Mouse (Mus musculus): ENCODE results near the gene Prpf3. TPM values are rescaled to one million over a fixed set of nuclear protein-coding genes. Genes with fewer than 3 reads are reported as not detected.
A peak's percentile ranks its signal among the peaks of the same experiment; 100 is the strongest.

Gene Prpf3
- polyA plus RNA-seq, 1 experiment from 2014 or later: 33.7 TPM

- no peaks in the 10 kb centered on the region for H3K27me3 ChIP-seq (ENCODE audit: control insufficient read depth, insufficient read depth, low read length)
- H3K27ac ChIP-seq (replicated peaks in 1 of 2; ENCODE audit: control insufficient read depth in 1 of 2, insufficient read depth in 1 of 2, low read depth in 2 of 2, low read length in 2 of 2): no peak overlapping the region
- peaks cover 96% of the 10 kb centered on the region for H3K36me3 ChIP-seq (ENCODE audit: control insufficient read depth, insufficient read depth, low read length)
- no peaks in the 10 kb centered on the region for H3K9me3 ChIP-seq (ENCODE audit: control insufficient read depth, low read length)
- no peak overlapping the region for H3K9ac ChIP-seq (ENCODE audit: low read length)
- no peak overlapping the region for H3K4me2 ChIP-seq (ENCODE audit: low read length)
- H3K4me1 ChIP-seq (ENCODE audit: control insufficient read depth in 2 of 2, insufficient read depth in 2 of 2, low read length in 2 of 2): no peaks in the 10 kb centered on the region
- ATAC-seq (ENCODE audit: insufficient number of reproducible peaks, insufficient read depth, low FRiP score, low read depth): no peak
- no peak overlapping the region for H3K4me3 ChIP-seq (ENCODE audit: control insufficient read depth in 1 of 2, insufficient read depth in 1 of 2, low read depth in 1 of 2, low read length in 2 of 2)
- 94% methylated on average over 3 of the region's 3 CpGs for WGBS
These were observed 13.0 kb downstream of the Prpf3 start for GRCm38 (mm10) chr3:95842503-95843214.

- no peaks in the 10 kb centered on the region for H3K9me3 ChIP-seq (ENCODE audit: control insufficient read depth, low read length)
- 90% methylated on average over 2 of the region's 2 CpGs for WGBS
- no peak overlapping the region for H3K27ac ChIP-seq (replicated peaks in 1 of 2; ENCODE audit: control insufficient read depth in 1 of 2, insufficient read depth in 1 of 2, low read depth in 2 of 2, low read length in 2 of 2)
- no peaks in the 10 kb centered on the region for H3K4me1 ChIP-seq (ENCODE audit: control insufficient read depth in 2 of 2, insufficient read depth in 2 of 2, low read length in 2 of 2)
- ATAC-seq (ENCODE audit: insufficient number of reproducible peaks, insufficient read depth, low FRiP score, low read depth): no peak
- peaks cover 94% of the 10 kb centered on the region for H3K36me3 ChIP-seq (ENCODE audit: control insufficient read depth, insufficient read depth, low read length)
- no peaks in the 10 kb centered on the region for H3K27me3 ChIP-seq (ENCODE audit: control insufficient read depth, insufficient read depth, low read length)
- H3K4me2 ChIP-seq (ENCODE audit: low read length): no peak overlapping the region
- no peak overlapping the region for H3K9ac ChIP-seq (ENCODE audit: low read length)
- no peak overlapping the region for H3K4me3 ChIP-seq (ENCODE audit: control insufficient read depth in 1 of 2, insufficient read depth in 1 of 2, low read depth in 1 of 2, low read length in 2 of 2)
These were observed 16.4 kb downstream of the Prpf3 start for GRCm38 (mm10) chr3:95839250-95839649.

GRCm38 (mm10) chr3:95829053-95829452 is 26.6 kb downstream of the Prpf3 start:
- Histone ChIP-seq H3K9ac (ENCODE audit: low read length) (no peak overlapping the region), H3K36me3 (ENCODE audit: control insufficient read depth, insufficient read depth, low read length) (peaks cover 68% of the 10 kb centered on the region), H3K4me2 (ENCODE audit: low read length) (no peak overlapping the region), H3K27me3 (ENCODE audit: control insufficient read depth, insufficient read depth, low read length) (no peaks in the 10 kb centered on the region), H3K27ac (replicated peaks in 1 of 2; ENCODE audit: control insufficient read depth in 1 of 2, insufficient read depth in 1 of 2, low read depth in 2 of 2, low read length in 2 of 2) (no peak overlapping the region), H3K9me3 (ENCODE audit: control insufficient read depth, low read length) (no peaks in the 10 kb centered on the region), H3K4me3 (ENCODE audit: control insufficient read depth in 1 of 2, insufficient read depth in 1 of 2, low read depth in 1 of 2, low read length in 2 of 2) (no peak overlapping the region), H3K4me1 (ENCODE audit: control insufficient read depth in 2 of 2, insufficient read depth in 2 of 2, low read length in 2 of 2) (peaks cover 0 to 5% of the 10 kb centered on the region in 2 experiments; a peak in 1 of 4 replicates)
- 94% methylated on average over 4 of the region's 4 CpGs for WGBS
- ATAC-seq (ENCODE audit: insufficient number of reproducible peaks, insufficient read depth, low FRiP score, low read depth): no peak

- Histone ChIP-seq H3K4me2 (ENCODE audit: low read length) (no peak overlapping the region), H3K27ac (replicated peaks in 1 of 2; ENCODE audit: control insufficient read depth in 1 of 2, insufficient read depth in 1 of 2, low read depth in 2 of 2, low read length in 2 of 2) (no peak overlapping the region), H3K36me3 (ENCODE audit: control insufficient read depth, insufficient read depth, low read length) (peaks cover 40% of the 10 kb centered on the region), H3K4me1 (ENCODE audit: control insufficient read depth in 2 of 2, insufficient read depth in 2 of 2, low read length in 2 of 2) (peaks cover 0 to 5% of the 10 kb centered on the region in 2 experiments; a peak in 1 of 4 replicates), H3K27me3 (ENCODE audit: control insufficient read depth, insufficient read depth, low read length) (no peaks in the 10 kb centered on the region), H3K9me3 (ENCODE audit: control insufficient read depth, low read length) (no peaks in the 10 kb centered on the region), H3K4me3 (ENCODE audit: control insufficient read depth in 1 of 2, insufficient read depth in 1 of 2, low read depth in 1 of 2, low read length in 2 of 2) (no peak overlapping the region), H3K9ac (ENCODE audit: low read length) (no peak overlapping the region)
- no peak for ATAC-seq (ENCODE audit: insufficient number of reproducible peaks, insufficient read depth, low FRiP score, low read depth)
- 61% methylated on average over 2 of the region's 2 CpGs for WGBS
These were observed 29.4 kb downstream of the Prpf3 start for GRCm38 (mm10) chr3:95826275-95826674.

GRCm38 (mm10) chr3:95820046-95821010 is 35.4 kb downstream of the Prpf3 start:
- peak overlapping the region; percentile 71 for H3K4me2 ChIP-seq (ENCODE audit: low read length)
- H3K36me3 ChIP-seq (ENCODE audit: control insufficient read depth, insufficient read depth, low read length): no peaks in the 10 kb centered on the region
- peak overlapping the region; percentile 79 for H3K9ac ChIP-seq (ENCODE audit: low read length)
- no peaks in the 10 kb centered on the region for H3K27me3 ChIP-seq (ENCODE audit: control insufficient read depth, insufficient read depth, low read length)
- peak overlapping the region; percentile 100 for H3K27ac ChIP-seq (replicated peaks in 1 of 2; ENCODE audit: control insufficient read depth in 1 of 2, insufficient read depth in 1 of 2, low read depth in 2 of 2, low read length in 2 of 2)
- no peaks in the 10 kb centered on the region for H3K9me3 ChIP-seq (ENCODE audit: control insufficient read depth, low read length)
- 42% methylated on average over 10 of the region's 10 CpGs for WGBS
- peaks cover 0 to 14% of the 10 kb centered on the region in 2 experiments for H3K4me1 ChIP-seq (ENCODE audit: control insufficient read depth in 2 of 2, insufficient read depth in 2 of 2, low read length in 2 of 2)
- H3K4me3 ChIP-seq (ENCODE audit: control insufficient read depth in 1 of 2, insufficient read depth in 1 of 2, low read depth in 1 of 2, low read length in 2 of 2): peak overlapping the region; percentile 86
- no peak for ATAC-seq (ENCODE audit: insufficient number of reproducible peaks, insufficient read depth, low FRiP score, low read depth)

GRCm38 (mm10) chr3:95819351-95819985 is 36.2 kb downstream of the Prpf3 start:
- peak overlapping the region; percentile 100 for H3K27ac ChIP-seq (replicated peaks in 1 of 2; ENCODE audit: control insufficient read depth in 1 of 2, insufficient read depth in 1 of 2, low read depth in 2 of 2, low read length in 2 of 2)
- no peaks in the 10 kb centered on the region for H3K9me3 ChIP-seq (ENCODE audit: control insufficient read depth, low read length)
- no peaks in the 10 kb centered on the region for H3K36me3 ChIP-seq (ENCODE audit: control insufficient read depth, insufficient read depth, low read length)
- H3K4me3 ChIP-seq (ENCODE audit: control insufficient read depth in 1 of 2, insufficient read depth in 1 of 2, low read depth in 1 of 2, low read length in 2 of 2): peak overlapping the region; percentile 86
- peak overlapping the region; percentile 71 for H3K4me2 ChIP-seq (ENCODE audit: low read length)
- H3K4me1 ChIP-seq (ENCODE audit: control insufficient read depth in 2 of 2, insufficient read depth in 2 of 2, low read length in 2 of 2): peaks cover 0 to 10% of the 10 kb centered on the region in 2 experiments
- under 1% methylated on average over 49 of the region's 49 CpGs for WGBS
- no peaks in the 10 kb centered on the region for H3K27me3 ChIP-seq (ENCODE audit: control insufficient read depth, insufficient read depth, low read length)
- H3K9ac ChIP-seq (ENCODE audit: low read length): peak overlapping the region; percentile 79
- ATAC-seq (ENCODE audit: insufficient number of reproducible peaks, insufficient read depth, low FRiP score, low read depth): peak; percentile 95

GRCm38 (mm10) chr3:95818571-95819288 is 37.0 kb downstream of the Prpf3 start, which contains the start of gene Rprd2:
Gene Rprd2, minus strand, starts transcription at chr3:95818863.
- Histone ChIP-seq H3K4me3 (ENCODE audit: control insufficient read depth in 1 of 2, insufficient read depth in 1 of 2, low read depth in 1 of 2, low read length in 2 of 2) (peak within 1 kb of the TSS; percentile 86 to 88), H3K9ac (ENCODE audit: low read length) (peak within 1 kb of the TSS; percentile 99), H3K4me1 (ENCODE audit: control insufficient read depth in 2 of 2, insufficient read depth in 2 of 2, low read length in 2 of 2) (peaks cover 0 to 10% of the 10 kb centered on the region in 2 experiments), H3K9me3 (ENCODE audit: control insufficient read depth, low read length) (no peaks in the 10 kb centered on the region), H3K36me3 (ENCODE audit: control insufficient read depth, insufficient read depth, low read length) (no peaks in the 10 kb centered on the region), H3K27ac (replicated peaks in 1 of 2; ENCODE audit: control insufficient read depth in 1 of 2, insufficient read depth in 1 of 2, low read depth in 2 of 2, low read length in 2 of 2) (peak within 1 kb of the TSS; percentile 100), H3K27me3 (ENCODE audit: control insufficient read depth, insufficient read depth, low read length) (no peaks in the 10 kb centered on the region), H3K4me2 (ENCODE audit: low read length) (peak within 1 kb of the TSS; percentile 71)
- WGBS: 0% methylated on average over 60 of the region's 60 CpGs
- ATAC-seq (ENCODE audit: insufficient number of reproducible peaks, insufficient read depth, low FRiP score, low read depth): peak; percentile 40

Measured in heart, embryonic 14.5 days (tissue).